Mouse (Mus musculus) left cerebral cortex, postnatal 25 days (tissue): Measurements from ENCODE around the gene Zer1. TPM values are rescaled to one million over a fixed set of nuclear protein-coding genes. Genes with fewer than 3 reads are reported as not detected.
"Not testable (repeated sequence)": the region's sequence is repeated elsewhere in the genome, so short reads cannot be mapped to it uniquely, and the experiment has no call there.

Experiments used
- DNase-seq, 2 experiments: peaks; one replicate each; pipeline ENCODE4 v3.0.0; 2022; ENCODE audit warnings: low spot score in 2 of 2, mixed read lengths in 1 of 2
- intact Hi-C: fragments of 180-260 bp; cut with DNase I; formaldehyde crosslinking; loops from one replicate; pipeline ENCODE4 v1.15.1; 2025
- total RNA-seq, 2 experiments: library from RNA; stranded (reverse); gene quantifications; 2 replicates each; pipeline ENCODE4 v1.2.3; 2021

Zer1 gene
- total RNA-seq, 2 experiments from 2014 or later: 152 TPM

DNA sequence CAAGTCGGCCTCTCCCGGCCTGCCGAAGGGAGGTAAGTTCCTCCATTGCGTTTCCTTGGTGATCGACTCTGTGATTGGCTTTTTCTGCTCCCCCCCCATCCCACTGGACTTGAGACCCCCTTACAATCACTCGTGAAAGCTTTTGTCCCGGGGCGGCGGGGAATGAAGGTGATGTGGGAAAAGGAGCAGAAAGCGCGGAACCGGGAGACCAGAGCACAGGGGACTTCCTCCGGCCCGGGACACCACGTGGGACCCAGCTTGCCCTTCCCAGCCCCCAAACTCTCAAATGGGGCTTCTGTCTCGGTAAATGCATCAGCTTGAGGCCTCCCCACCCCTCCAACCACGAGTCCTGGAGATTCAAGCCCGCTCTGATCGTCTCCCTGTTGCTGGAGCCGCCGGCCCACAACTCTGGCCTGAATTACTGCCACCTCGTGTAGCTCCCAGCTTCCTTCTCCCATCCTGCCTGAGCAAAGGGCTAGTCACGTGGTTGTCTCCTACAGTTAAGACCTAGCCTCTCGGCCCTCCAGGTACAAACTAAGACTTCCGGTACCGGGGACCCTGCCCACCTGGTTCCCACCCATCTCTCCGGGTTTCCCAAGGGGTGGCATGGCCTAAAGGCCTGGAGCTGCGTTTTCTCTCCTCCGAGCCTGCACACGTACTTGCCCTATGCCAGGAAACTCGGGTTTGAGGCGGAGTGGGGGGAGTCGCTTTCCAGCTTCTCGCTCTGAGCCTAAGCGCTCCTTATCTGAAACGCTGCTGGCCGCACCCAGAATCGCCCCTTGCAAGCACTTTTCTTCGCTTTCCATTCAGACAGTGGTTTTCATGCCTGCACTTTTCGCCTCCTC is 61.9 kb downstream of the Zer1 start:
- peak; percentile 26 to 42 for DNase-seq
- intact Hi-C loops: no loop called here

DNA sequence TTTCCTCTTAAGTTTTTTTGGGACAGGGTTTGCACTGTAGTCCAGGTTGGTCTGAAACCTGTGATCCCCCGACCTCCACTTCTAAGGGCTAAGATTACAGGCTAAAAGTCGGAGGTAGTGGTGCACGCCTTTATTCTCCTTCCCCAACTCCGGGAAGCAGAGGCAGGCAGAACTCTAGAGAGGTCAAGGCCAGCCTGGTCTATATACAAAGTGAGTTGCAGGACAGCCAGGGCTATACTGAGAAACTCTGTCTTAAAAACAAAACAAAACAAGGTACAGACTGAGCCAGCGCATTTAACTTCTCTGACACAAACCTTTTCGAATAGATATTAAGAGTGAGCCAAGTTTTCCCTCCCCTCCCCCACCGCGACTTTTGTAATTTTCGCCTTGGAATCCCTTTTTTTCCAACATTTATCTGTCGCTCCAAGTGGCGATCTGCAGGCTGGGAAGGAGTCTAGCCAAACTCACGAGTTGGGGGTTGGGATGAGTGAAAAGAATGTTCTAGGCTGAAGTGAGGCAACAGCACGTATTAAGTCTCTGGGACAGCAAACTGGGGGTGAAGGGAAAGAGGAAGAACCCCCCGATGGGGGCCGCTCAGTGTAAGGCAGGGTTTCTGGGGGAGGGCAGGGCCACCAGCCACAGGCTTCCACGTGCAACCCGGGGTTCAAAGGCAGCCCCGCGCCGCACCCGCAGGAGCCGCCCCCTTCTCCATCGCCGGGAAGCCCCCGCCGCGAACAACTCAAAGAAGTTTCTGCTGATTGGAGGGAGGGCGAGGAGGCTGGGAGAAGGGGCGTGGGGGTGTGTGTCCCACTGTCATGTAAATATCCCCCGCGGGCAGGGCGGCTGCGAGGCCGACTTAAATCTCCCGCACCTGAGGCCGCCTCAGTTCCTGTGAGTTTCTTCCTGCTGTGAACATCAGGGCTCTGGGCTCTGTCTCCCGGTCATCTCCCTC is 62.9 kb downstream of the Zer1 start:
- DNase-seq: no peak
- intact Hi-C loops: no loop called here

DNA sequence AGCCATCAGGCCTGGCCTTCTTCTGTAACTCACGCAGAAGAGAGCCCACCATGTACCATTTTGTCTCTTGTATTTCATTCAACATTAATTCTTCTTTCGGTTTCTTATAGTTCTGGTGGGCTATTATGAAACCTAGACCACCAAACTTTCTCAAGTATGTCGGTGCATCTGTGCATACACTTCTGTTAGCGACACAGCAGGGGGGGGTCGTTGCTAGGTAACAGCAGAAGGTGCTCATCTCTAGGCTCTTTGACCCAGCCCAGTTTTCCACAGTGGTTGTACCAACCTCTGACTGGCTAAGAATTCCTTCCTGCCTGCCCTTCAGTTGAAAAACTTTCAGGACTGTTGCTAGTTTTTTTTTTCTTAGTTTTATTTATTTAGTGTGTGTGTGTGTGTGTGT is 66.0 kb downstream of the Zer1 start:
- DNase-seq: no peak

DNA sequence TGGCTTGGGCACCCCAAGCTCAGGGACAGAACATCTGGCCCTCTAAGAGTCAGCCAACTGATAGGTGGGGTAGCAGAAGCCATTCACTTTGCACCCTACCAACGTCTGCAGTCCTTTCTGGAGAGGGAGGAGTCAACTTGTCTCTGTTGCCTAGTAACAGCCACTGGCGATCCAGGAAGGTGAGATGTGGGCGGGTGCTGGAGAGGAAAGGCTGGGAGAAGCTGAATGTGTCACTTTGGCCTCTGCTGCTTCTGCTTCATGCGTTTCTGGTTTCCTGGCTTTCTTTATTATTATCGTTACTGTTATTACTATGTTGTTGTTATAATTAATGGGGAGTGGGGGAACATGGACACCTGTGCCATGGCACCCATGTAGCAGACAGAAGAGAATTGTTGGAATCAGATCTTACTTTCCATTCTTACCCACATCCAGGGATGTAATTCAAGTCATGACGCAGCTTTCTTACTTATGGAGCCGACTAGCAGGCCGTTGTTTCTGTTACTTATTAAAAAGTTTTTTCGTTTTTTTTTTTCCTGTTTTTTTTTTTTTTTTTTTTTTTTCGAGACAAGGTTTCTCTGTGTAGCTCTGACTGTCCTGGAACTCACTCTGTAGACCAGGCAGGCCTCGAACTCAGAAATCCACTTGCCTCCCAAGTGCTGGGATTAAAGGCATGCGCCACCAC is 67.0 kb downstream of the Zer1 start, which contains the start of gene Set:
TSS of gene Set (plus strand) at position 156 of the 682 bp plus-strand sequence.
- intact Hi-C loops: no loop called here
- DNase-seq: peak in 1 of 2 experiments; percentile 32

More for the DNA sequence above, 66.0 kb downstream of the Zer1 start:
- intact Hi-C loops: no loop called here

DNA sequence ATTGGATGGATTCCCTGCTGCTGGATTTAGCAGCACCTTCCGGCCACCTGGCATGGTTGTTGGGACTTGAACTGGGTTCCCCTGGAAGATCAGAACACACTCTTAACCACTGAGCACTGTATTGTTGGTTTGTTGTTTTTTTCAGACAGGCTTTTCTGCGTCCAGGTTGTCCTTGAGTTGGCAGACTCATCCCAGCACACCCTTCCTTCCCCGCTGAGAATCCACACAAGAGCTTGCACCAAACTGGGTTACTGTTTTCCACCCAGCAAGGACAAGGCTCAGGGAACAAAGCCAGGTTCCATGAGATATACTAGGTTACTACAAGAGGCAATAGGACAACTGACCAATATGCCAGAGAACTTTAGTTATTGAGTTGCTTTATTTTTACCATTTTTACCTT is 67.6 kb downstream of the Zer1 start:
- no peak for DNase-seq
- intact Hi-C loops: no loop called here

DNA sequence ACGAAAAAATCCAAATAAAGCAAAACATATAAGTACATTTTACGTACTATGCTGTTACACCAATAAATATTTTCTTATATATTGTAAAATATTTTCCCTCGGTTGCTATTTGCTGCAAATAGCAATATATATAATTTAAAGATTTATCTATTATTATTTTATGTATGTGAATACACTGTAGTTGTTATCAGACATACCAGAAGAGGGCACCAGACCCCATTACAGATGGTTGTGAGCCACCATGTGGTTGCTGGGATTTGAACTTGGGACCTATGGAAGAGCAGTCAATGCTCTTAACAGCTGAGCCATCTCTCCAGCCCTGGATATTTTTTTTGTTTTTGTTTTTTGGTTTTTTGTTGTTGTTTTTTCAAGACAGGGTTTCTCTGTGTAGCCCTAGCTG is 69.1 kb downstream of the Zer1 start:
- DNase-seq, intact Hi-C loops: not testable (repeated sequence)

DNA sequence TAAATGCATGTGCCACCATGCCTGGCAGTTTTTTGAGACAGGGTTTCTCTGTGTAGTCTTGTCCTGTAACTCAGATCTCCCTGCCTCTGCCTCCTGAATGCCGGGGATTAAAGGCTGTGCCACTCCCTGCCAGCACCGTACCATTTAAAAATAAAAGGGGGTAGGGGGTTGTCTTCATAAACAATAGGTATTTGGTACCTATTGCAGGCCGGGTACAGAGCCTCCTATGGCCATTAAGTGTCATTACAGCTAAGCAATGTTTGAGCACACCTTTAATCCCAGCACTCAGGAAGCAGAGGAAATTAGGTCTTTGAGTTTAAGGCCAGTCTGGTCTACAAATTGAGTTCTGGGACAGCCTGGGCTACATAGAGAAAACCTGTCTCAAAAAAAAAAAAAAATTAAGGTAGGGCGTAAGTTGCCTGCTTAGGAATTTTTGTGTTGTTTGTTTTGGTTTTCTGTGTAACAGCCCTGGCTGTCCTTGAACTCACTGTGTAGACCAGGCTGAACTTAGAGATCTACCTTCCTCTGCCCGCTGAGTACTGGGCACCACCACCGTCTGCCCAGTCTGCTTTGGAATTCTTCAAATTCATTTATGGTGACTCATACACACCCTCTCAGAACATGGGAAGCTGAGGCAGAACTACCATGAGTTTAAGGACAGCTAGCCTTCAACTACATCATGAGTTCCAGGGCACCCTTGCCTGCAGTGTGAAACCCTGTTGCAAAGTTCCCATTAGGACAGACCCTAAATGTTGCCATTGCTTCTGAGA is 72.2 kb downstream of the Zer1 start:
- intact Hi-C loops: no loop called here
- DNase-seq: no peak

DNA sequence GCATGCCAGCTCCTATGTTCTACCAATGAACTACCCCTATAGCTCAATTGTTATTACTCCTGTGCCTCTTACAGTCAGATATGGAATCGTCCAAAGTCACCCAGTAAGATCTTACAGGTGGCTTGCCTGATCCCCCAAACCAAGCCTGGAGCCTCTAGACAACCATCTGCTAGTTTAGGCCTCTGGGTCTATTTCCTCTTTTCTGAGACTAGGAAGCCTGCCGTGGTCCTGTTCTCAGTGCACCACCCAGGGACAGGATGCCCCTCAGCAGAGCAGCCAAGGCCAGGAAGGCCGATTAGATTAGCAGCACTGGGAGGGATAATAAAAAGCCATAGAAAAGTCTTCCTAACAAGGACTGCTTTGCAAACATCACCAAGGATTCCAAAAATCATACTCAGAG is 74.6 kb downstream of the Zer1 start:
- intact Hi-C loops: loop anchor here (2.0 kb wide), 1 partner anchor 17 kb away; no protein-coding TSS in a partner anchor
- DNase-seq: no peak

DNA sequence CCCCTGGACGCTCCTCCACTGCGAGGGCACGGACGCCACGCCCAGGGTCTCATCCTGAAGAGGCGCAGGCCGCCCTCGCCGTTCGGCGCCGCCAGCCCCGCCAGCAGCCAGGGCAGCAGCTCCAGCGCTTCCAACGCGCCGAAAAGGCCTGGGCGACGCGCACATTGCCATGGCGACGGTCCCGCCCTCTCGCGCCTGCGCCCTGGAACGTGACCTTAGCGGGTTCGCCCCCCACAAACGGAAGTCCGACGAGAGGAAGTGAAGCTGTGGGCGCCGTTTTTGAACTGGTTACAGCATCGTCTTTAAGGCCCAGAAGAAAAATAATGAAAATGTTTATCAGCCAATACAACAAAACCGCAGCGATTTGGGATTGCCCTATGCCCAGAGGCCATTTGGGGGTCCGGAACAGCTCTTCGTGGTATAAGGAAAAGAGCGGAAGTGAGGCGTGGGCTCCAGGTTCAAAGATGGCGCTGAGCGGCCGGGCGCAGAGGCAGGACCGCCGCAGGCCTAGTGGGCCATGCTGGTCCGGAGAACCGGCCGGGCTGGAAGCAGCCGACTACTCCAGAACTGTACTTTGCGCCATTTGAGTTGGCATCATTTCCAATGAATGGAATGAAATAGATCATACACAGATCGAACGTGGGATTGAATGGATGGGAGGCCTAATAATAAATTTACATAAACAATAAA is 75.5 kb downstream of the Zer1 start, which contains the start of gene Wdr34:
TSS of gene Wdr34 (minus strand) at position 183 of the 690 bp plus-strand sequence.
- intact Hi-C loops: loop anchor here (2.0 kb wide), 1 partner anchor 18 kb away; no protein-coding TSS in a partner anchor

DNA sequence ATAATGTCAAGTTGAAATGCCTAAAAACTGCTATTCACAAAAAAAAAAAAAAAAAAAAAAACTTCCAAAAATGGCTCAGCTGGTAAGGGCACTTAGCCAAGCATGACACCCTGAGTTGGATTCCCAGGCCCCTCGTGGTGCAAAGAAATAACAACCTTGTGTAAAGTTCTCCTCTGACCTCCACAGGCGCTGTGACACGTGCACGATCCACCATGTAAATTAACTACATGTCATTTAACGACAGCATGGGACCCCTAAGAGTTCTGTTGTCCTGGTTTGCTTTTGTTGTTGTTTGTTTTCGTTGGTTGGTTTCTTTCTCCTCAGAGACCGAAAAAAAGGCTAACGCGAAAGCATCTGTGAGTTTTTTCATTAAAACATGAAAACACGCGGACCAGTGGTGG is 76.3 kb downstream of the Zer1 start:
- no peak for DNase-seq
- intact Hi-C loops: loop anchor here (2.0 kb wide), 1 partner anchor 19 kb away; no protein-coding TSS in a partner anchor

More for the DNA sequence above, 75.5 kb downstream of the Zer1 start, which contains the start of gene Wdr34:
- DNase-seq: peak; percentile 98 to 99

Other genes starting within 250 kb of the Zer1 start
- gene Odf2, start 235.4 kb downstream of the Zer1 start, total RNA-seq: 10 to 100 TPM; 86.9 to 96.3 TPM
- gene Gle1, start 189.2 kb downstream of the Zer1 start, total RNA-seq: 10 to 100 TPM; 40.9 to 42.6 TPM
- 100 to 1,000 TPM; 940 to 943 TPM for gene Sptan1, start 159.0 kb downstream of the Zer1 start, total RNA-seq
- gene Wdr34, start 75.7 kb downstream of the Zer1 start, total RNA-seq: 10 to 100 TPM; 37.4 to 37.9 TPM
- gene Set, start 67.2 kb downstream of the Zer1 start, total RNA-seq: 100 to 1,000 TPM; 186 to 193 TPM
- 1 to 10 TPM; 1.6 to 2.4 TPM for gene Pkn3, start 46.9 kb downstream of the Zer1 start, total RNA-seq
- 1 to 10 TPM; 8.5 to 8.8 TPM for gene Zdhhc12, start 30.9 kb downstream of the Zer1 start, total RNA-seq
- 10 to 100 TPM; 51.3 to 58.4 TPM for gene Tbc1d13, start 9.2 kb upstream of the Zer1 start, total RNA-seq
- 10 to 100 TPM; 20.4 to 21.8 TPM for gene Endog, start 46.9 kb upstream of the Zer1 start, total RNA-seq
- 10 to 100 TPM; 34.7 to 36.9 TPM for gene Spout1, start 53.9 kb upstream of the Zer1 start, total RNA-seq
- gene Kyat1, start 81.3 kb upstream of the Zer1 start, total RNA-seq: 10 to 100 TPM; 12.2 to 16.7 TPM
- 10 to 100 TPM; 53.9 to 59.8 TPM for gene Lrrc8a, start 113.1 kb upstream of the Zer1 start, total RNA-seq
- gene Gm28035, start 116.0 kb upstream of the Zer1 start, total RNA-seq: 10 to 100 TPM in 1 of 2 experiments, 1 to 10 TPM in 1; 9.9 to 12.3 TPM
- gene Phyhd1, start 141.6 kb upstream of the Zer1 start, total RNA-seq: 10 to 100 TPM; 18.8 to 19.7 TPM
- gene Gm28038, start 156.5 kb upstream of the Zer1 start, total RNA-seq: 1 to 10 TPM in 1 of 2 experiments, not detected in 1; 1.3 TPM
- gene Dolk, start 161.7 kb upstream of the Zer1 start, total RNA-seq: 10 to 100 TPM; 23.7 to 26.3 TPM
- 10 to 100 TPM; 21.6 to 22.6 TPM for gene Nup188, start 161.8 kb upstream of the Zer1 start, total RNA-seq
- gene Sh3glb2, start 234.8 kb upstream of the Zer1 start, total RNA-seq: 100 to 1,000 TPM; 277 to 301 TPM
- gene Miga2, start 239.6 kb upstream of the Zer1 start, total RNA-seq: 100 to 1,000 TPM; 120 to 124 TPM